Mouse (Mus musculus): ENCODE data around the gene Olfr586.

GRCm38 (mm10) chr7:103097420-103097819, 28.0 kb downstream of the Olfr586 start, which contains the start of gene Olfr585:
- TF ChIP-seq POLR2A (IDR thresholded peaks at IDR 0.05; ENCODE audit: low read depth, low read length) (no peak), CTCF (IDR thresholded peaks at IDR 0.05; ENCODE audit: borderline replicate concordance, insufficient read depth, low read length) (no peak)
